Mouse (Mus musculus): Measurements from ENCODE around the gene Gm4791. TPM values are rescaled to one million over a fixed set of nuclear protein-coding genes. Genes with fewer than 3 reads are reported as not detected.

The Gm4791 gene
- not detected in 2 replicates for polyA plus RNA-seq (2015; fragmentation: Nextera tagmentation; extraction: Ambion mirVana)

GRCm38 (mm10) chr9:46998338-46998791, at the start of gene Gm4791:
Gene Gm4791 (plus strand): TSS chr9:46998741.
- no peak within 1 kb of the TSS for H3K27ac ChIP-seq
- ATAC-seq (ENCODE audit: low read depth) = no peak
- H3K9ac ChIP-seq = no peak within 1 kb of the TSS
- no peak within 1 kb of the TSS for H3K4me2 ChIP-seq
- H3K4me3 ChIP-seq (replicated peaks) = no peak within 1 kb of the TSS
- H3K4me1 ChIP-seq (replicated peaks) = no peaks in the 10 kb centered on the region
- H3K36me3 ChIP-seq = no peaks in the 10 kb centered on the region
- H3K27me3 ChIP-seq = no peaks in the 10 kb centered on the region
- 46% methylated on average over 5 of the region's 5 CpGs for WGBS (ENCODE audit: insufficient replicate concordance)
- DNase-seq = no peak
- H3K9me3 ChIP-seq (replicated peaks) = no peaks in the 10 kb centered on the region

GRCm38 (mm10) chr9:46956286-46956685, 42.3 kb upstream of the Gm4791 start:
- H3K27me3 ChIP-seq = no peaks in the 10 kb centered on the region
- ATAC-seq (ENCODE audit: low read depth) = no peak
- no peaks in the 10 kb centered on the region for H3K4me1 ChIP-seq (replicated peaks)
- WGBS (ENCODE audit: insufficient replicate concordance) = 66% methylated on average over 6 of the region's 6 CpGs
- H3K36me3 ChIP-seq = no peaks in the 10 kb centered on the region
- H3K9ac ChIP-seq = no peak overlapping the region
- no peak for DNase-seq
- H3K4me2 ChIP-seq = no peak overlapping the region
- H3K27ac ChIP-seq = no peak overlapping the region
- no peaks in the 10 kb centered on the region for H3K9me3 ChIP-seq (replicated peaks)
- no peak overlapping the region for H3K4me3 ChIP-seq (replicated peaks)

DNA sequence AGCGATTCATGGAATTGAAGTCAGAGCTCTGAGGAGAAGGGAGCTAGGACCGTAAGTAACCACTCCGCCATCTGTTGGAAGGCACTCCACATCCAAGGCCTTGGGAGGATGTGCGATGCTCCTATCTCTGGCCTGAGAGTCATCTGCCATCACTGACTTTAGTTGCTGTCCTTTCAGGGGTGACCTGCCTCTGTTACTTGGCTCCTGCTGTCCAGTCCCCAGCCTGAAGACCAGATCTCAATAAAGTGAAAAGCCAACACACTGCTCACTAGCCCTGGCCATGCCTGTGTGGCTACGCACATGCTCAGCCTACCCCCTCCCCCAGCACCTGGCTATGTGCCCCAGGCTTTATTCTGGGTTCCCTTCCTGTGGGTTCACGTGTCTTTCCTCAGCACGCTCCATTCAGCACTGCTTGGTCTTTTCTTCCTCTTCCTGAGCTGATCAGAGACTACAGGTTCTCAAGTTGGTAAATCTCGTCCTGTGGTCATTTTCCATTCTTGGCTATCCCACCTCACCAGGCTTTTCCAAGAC, 41.1 kb upstream of the Gm4791 start:
- no peak overlapping the region for H3K4me3 ChIP-seq (replicated peaks)
- WGBS (ENCODE audit: insufficient replicate concordance) = 47% methylated on average over 8 of the region's 8 CpGs
- no peak overlapping the region for H3K4me2 ChIP-seq
- H3K9me3 ChIP-seq (replicated peaks) = no peaks in the 10 kb centered on the region
- H3K9ac ChIP-seq = no peak overlapping the region
- DNase-seq (no peak), ATAC-seq (ENCODE audit: low read depth) (no peak)
- H3K27ac ChIP-seq = no peak overlapping the region
- H3K36me3 ChIP-seq = no peaks in the 10 kb centered on the region
- H3K4me1 ChIP-seq (replicated peaks) = no peaks in the 10 kb centered on the region
- no peaks in the 10 kb centered on the region for H3K27me3 ChIP-seq

DNA sequence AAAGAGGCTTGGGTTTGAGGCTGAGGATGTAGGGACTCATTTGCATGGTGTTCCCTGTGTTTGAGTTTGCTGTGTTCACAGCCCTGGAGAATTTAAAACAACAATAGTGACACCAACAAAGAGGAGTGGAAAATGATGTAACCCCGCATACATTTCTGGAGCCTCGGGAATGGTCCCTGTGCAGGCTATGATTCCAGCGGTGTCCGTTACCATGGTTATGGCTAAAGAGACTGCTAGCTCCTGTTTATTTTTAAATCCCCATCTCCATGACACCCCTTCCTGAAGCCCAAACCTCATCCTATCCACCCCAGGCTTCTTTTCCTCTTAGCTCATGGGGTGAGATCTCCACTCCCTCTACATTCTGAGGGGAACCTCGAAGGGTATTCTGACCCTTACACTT, 32.5 kb upstream of the Gm4791 start:
- Histone ChIP-seq H3K36me3 (no peaks in the 10 kb centered on the region), H3K4me3 (replicated peaks) (no peak overlapping the region), H3K9me3 (replicated peaks) (no peaks in the 10 kb centered on the region), H3K4me2 (no peak overlapping the region), H3K27ac (no peak overlapping the region), H3K27me3 (no peaks in the 10 kb centered on the region), H3K9ac (no peak overlapping the region), H3K4me1 (replicated peaks) (no peaks in the 10 kb centered on the region)
- DNase-seq (no peak), ATAC-seq (ENCODE audit: low read depth) (no peak)
- 72% methylated on average over 5 of the region's 5 CpGs for WGBS (ENCODE audit: insufficient replicate concordance)

DNA sequence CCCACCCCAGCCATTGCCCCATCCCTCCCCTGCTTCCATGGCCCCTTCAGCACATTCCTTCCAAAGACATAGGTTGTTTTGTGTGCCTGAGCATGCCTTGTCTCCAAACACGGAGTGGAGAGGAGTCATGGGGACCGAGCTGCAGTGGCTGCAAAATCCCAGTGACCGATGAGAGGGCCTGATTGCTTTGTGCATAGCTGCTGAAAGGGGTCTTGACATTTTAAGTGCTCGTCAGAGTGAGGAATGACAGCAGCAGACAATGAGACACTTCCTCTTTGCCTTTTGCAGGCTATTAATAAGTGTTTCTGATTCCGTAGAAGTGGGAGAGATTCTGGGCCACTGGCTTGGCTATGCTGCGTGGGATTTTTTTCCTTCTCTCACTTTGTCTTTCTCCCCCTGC, 29.6 kb upstream of the Gm4791 start:
- H3K27me3 ChIP-seq = no peaks in the 10 kb centered on the region
- DNase-seq (no peak), ATAC-seq (ENCODE audit: low read depth) (no peak)
- no peak overlapping the region for H3K27ac ChIP-seq
- no peaks in the 10 kb centered on the region for H3K36me3 ChIP-seq
- H3K4me3 ChIP-seq (replicated peaks) = no peak overlapping the region
- H3K4me2 ChIP-seq = no peak overlapping the region
- H3K9ac ChIP-seq = no peak overlapping the region
- WGBS (ENCODE audit: insufficient replicate concordance) = 28% methylated on average over 6 of the region's 6 CpGs
- no peaks in the 10 kb centered on the region for H3K4me1 ChIP-seq (replicated peaks)
- no peaks in the 10 kb centered on the region for H3K9me3 ChIP-seq (replicated peaks)

GRCm38 (mm10) chr9:46969406-46969805, 29.1 kb upstream of the Gm4791 start:
- 53% methylated on average over 6 of the region's 6 CpGs for WGBS (ENCODE audit: insufficient replicate concordance)
- no peak overlapping the region for H3K9ac ChIP-seq
- no peaks in the 10 kb centered on the region for H3K4me1 ChIP-seq (replicated peaks)
- no peak overlapping the region for H3K27ac ChIP-seq
- no peaks in the 10 kb centered on the region for H3K36me3 ChIP-seq
- no peaks in the 10 kb centered on the region for H3K27me3 ChIP-seq
- H3K9me3 ChIP-seq (replicated peaks) = no peaks in the 10 kb centered on the region
- no peak overlapping the region for H3K4me3 ChIP-seq (replicated peaks)
- H3K4me2 ChIP-seq = no peak overlapping the region
- ATAC-seq (ENCODE audit: low read depth) (no peak), DNase-seq (no peak)

DNA sequence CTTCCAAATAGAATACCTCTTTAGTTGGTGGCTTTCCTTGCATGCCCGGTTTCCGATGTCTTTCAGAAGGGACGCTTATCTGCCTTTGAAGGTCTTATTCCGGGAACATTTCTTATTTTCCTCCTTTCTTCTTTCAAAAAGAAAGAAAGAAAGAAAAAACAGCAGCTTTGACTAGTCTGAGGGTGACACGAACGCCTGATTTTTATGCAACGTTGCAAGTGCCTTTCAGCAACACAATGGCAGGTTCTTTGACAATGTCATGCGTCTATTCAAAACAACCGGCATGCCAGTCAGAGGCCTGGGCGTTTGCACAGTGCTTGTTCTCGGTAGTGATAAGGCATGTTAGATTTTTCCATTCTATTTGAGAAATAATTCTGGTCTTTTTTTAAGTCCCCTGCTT, 19.7 kb upstream of the Gm4791 start:
- H3K9ac ChIP-seq = no peak overlapping the region
- H3K4me1 ChIP-seq (replicated peaks) = no peaks in the 10 kb centered on the region
- H3K4me2 ChIP-seq = no peak overlapping the region
- no peaks in the 10 kb centered on the region for H3K36me3 ChIP-seq
- no peak overlapping the region for H3K4me3 ChIP-seq (replicated peaks)
- no peak for DNase-seq
- H3K27me3 ChIP-seq = no peaks in the 10 kb centered on the region
- no peak overlapping the region for H3K27ac ChIP-seq
- WGBS (ENCODE audit: insufficient replicate concordance) = 61% methylated on average over 11 of the region's 11 CpGs
- no peak for ATAC-seq (ENCODE audit: low read depth)
- no peaks in the 10 kb centered on the region for H3K9me3 ChIP-seq (replicated peaks)

GRCm38 (mm10) chr9:46980111-46980510, 18.4 kb upstream of the Gm4791 start:
- no peaks in the 10 kb centered on the region for H3K27me3 ChIP-seq
- H3K27ac ChIP-seq = no peak overlapping the region
- H3K9me3 ChIP-seq (replicated peaks) = no peaks in the 10 kb centered on the region
- H3K9ac ChIP-seq = no peak overlapping the region
- DNase-seq = no peak
- H3K4me1 ChIP-seq (replicated peaks) = no peaks in the 10 kb centered on the region
- H3K4me3 ChIP-seq (replicated peaks) = no peak overlapping the region
- H3K36me3 ChIP-seq = no peaks in the 10 kb centered on the region
- H3K4me2 ChIP-seq = no peak overlapping the region
- no peak for ATAC-seq (ENCODE audit: low read depth)
- 12% methylated on average over 2 of the region's 2 CpGs for WGBS (ENCODE audit: insufficient replicate concordance)

DNA sequence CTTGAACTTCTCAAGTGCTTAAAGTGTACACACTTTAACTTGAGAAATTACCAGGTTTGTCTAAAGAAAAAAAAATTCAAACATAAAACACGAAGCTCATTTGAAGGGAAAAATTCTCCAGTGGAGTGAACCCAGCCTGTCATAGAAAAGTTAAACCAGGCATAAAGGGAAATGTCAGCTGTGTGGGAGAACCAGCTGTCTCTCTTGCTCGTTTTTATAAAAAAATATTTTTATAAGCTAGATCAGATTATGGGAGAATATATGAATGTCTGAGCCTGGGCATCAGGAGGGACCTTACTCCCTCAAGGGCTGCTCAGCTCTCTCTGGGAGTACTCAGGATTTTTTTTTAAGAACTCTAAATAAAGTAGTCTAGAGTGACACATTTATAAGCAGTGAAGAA, 15.1 kb upstream of the Gm4791 start:
- no peak for ATAC-seq (ENCODE audit: low read depth)
- DNase-seq = no peak
- Histone ChIP-seq H3K27ac (no peak overlapping the region), H3K4me2 (no peak overlapping the region), H3K9ac (no peak overlapping the region), H3K9me3 (replicated peaks) (no peaks in the 10 kb centered on the region), H3K36me3 (no peaks in the 10 kb centered on the region), H3K4me3 (replicated peaks) (no peak overlapping the region), H3K4me1 (replicated peaks) (no peaks in the 10 kb centered on the region), H3K27me3 (no peaks in the 10 kb centered on the region)
- 37% methylated on average over 2 of the region's 2 CpGs for WGBS (ENCODE audit: insufficient replicate concordance)

DNA sequence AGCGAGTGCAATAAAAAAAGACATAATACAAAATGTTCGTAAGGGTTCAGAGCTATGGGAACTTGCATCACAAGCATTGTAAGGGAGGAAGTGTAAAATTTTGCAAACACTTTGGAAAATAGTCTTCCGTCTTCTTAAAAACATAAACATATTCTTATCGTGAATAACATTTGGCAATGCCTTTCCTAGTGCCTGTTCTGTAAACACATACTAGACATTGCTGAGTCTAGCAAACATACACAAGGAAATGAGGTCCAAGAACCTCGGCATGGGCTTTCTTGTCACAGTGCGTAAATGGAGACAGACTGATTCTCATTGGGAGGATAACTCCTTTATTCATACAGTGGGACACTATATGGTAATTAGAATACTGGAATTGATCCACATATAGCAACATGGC, 43.0 kb downstream of the Gm4791 start:
- Histone ChIP-seq H3K4me2 (no peak overlapping the region), H3K36me3 (no peaks in the 10 kb centered on the region), H3K4me3 (replicated peaks) (no peak overlapping the region), H3K9ac (no peak overlapping the region), H3K4me1 (replicated peaks) (no peaks in the 10 kb centered on the region), H3K27ac (no peak overlapping the region), H3K27me3 (no peaks in the 10 kb centered on the region), H3K9me3 (replicated peaks) (no peaks in the 10 kb centered on the region)
- DNase-seq = no peak
- no peak for ATAC-seq (ENCODE audit: low read depth)
- WGBS (ENCODE audit: insufficient replicate concordance) = 66% methylated on average over 6 of the region's 6 CpGs

All from liver, embryonic 13.5 days (tissue).